ENCODE assay signal across 14 mouse cellular contexts in the genomic region with DNA sequence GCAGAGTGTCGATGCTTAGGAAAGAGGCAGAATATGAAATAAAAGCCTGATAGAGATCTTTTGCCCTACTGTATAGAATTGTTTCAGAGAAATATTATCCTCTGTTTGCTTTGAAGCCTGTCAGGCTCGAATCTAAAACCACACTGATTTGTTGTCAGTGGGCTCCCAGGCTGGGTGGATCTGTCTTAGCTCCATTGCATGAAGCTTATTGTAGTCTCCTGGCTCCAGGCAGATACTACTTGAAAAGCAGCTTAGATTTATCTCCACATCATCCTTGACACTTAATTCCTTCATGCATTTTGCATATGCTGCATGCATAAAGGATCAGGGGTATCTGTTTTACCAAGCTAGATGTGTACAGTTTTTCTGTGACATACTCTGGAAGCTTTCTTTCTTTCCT.
"Had no signal": no experiment of that assay in that cellular context is flagged by ENCODE, and none has a peak within 500 bp of the region (broad histone marks: within the 10 kb centered on the region; RNA-seq: fewer than 3 reads in every experiment).

No protein-coding gene starts in this region.

- H3K36me3 ChIP-seq: limb, embryonic 13.5 days; neural tube, embryonic 13.5 days had no signal

- H3K4me1 ChIP-seq: limb, embryonic 13.5 days; neural tube, embryonic 13.5 days had no signal

- H3K4me3 ChIP-seq: limb, embryonic 13.5 days; neural tube, embryonic 13.5 days had no signal

- H3K9me3 ChIP-seq: limb, embryonic 13.5 days; neural tube, embryonic 13.5 days had no signal

- H3K4me2 ChIP-seq: limb, embryonic 13.5 days; neural tube, embryonic 13.5 days had no signal

- H3K9ac ChIP-seq: limb, embryonic 13.5 days; liver, embryonic 14.5 days; neural tube, embryonic 13.5 days had no signal

- H3K27me3 ChIP-seq: limb, embryonic 13.5 days; neural tube, embryonic 13.5 days had no signal

- DNase-seq: kidney, adult 9 months; kidney, postnatal 36 days; layer of hippocampus, adult 9-11 months; layer of hippocampus, postnatal 36 days; left cerebral cortex, postnatal 4 days; lung, adult 18-20 months; right cerebral cortex, adult 18-20 months; right cerebral cortex, postnatal 25 days; thymus, postnatal 4 days had no signal

- H3K27ac ChIP-seq: kidney, postnatal 0 days; limb, embryonic 13.5 days; liver, embryonic 14.5 days; neural tube, embryonic 13.5 days; stomach, postnatal 0 days had no signal
